Mouse (Mus musculus) forebrain, embryonic 16.5 days (tissue): Measurements from ENCODE around the gene Slc6a18. TPM values are rescaled to one million over a fixed set of nuclear protein-coding genes. Genes with fewer than 3 reads are reported as not detected.

Source experiments
- ATAC-seq: fragments of 200-750 bp; cut with Nextera tagmentation; 2 replicates; pipeline ENCODE4 v1.8.0; 2017; ENCODE audit warnings: mild to moderate bottlenecking, moderate library complexity
- H3K27ac ChIP-seq: fragments of 300-500 bp; sonication (generic); 2 replicates; pipeline ENCODE4 v1.5.1; 2014; ENCODE audit warnings: low read length, control low read depth
- H3K27me3 ChIP-seq: fragments of 300-500 bp; sonication (generic); replicated peaks from 2 replicates; pipeline ENCODE4 v1.6.1; 2014; ENCODE audit warnings: low read length; ENCODE audit not compliant: control insufficient read depth, insufficient read depth
- H3K36me3 ChIP-seq: fragments of 300-500 bp; sonication (generic); 2 replicates; pipeline ENCODE4 v1.6.1; 2014; ENCODE audit not compliant: control insufficient read depth, insufficient read depth
- H3K4me1 ChIP-seq: fragments of 300-500 bp; sonication (generic); replicated peaks from 2 replicates; pipeline ENCODE4 v1.6.1; 2014; ENCODE audit warnings: low read length; ENCODE audit not compliant: control insufficient read depth, insufficient read depth
- H3K4me2 ChIP-seq: fragments of 300-500 bp; sonication (generic); 2 replicates; pipeline ENCODE4 v1.6.1; 2014; ENCODE audit warnings: mild to moderate bottlenecking, low read length, control low read depth
- H3K4me3 ChIP-seq: fragments of 300-500 bp; sonication (generic); replicated peaks from 2 replicates; pipeline ENCODE4 v1.5.1; 2014; ENCODE audit warnings: mild to moderate bottlenecking, low read length, control low read depth
- H3K9ac ChIP-seq: fragments of 300-500 bp; sonication (generic); replicated peaks from 2 replicates; pipeline ENCODE4 v1.6.1; 2014; ENCODE audit warnings: low read depth, low read length, control low read depth
- H3K9me3 ChIP-seq: fragments of 300-500 bp; sonication (generic); 2 replicates; pipeline ENCODE4 v1.6.1; 2016; ENCODE audit warnings: low read length; ENCODE audit not compliant: control insufficient read depth
- WGBS: fragments of 180-500 bp; shearing (Covaris S2); extraction: QIAGEN DNeasy Blood & Tissue Kit; methylation state at CpG from one replicate; pipeline ENCODE4 v1.1.7; 2014; 5-methylcytosine and 5-hydroxymethylcytosine counted together
- polyA plus RNA-seq: library from polyadenylated mRNA; unstranded; fragments of >200 nt; fragmentation: Nextera tagmentation; extraction: Ambion mirVana; gene quantifications from 2 replicates; pipeline ENCODE4 v1.2.1, GENCODE M21; 2015

Slc6a18 gene
- polyA plus RNA-seq, 1 experiment from 2014 or later = not detected

- no peak for ATAC-seq
- no peak overlapping the region for H3K4me2 ChIP-seq
- 63% methylated on average over 11 of the region's 11 CpGs for WGBS
- no peaks in the 10 kb centered on the region for H3K27me3 ChIP-seq
- H3K4me1 ChIP-seq = peaks cover 28% of the 10 kb centered on the region
- no peak overlapping the region for H3K4me3 ChIP-seq
- H3K9me3 ChIP-seq = no peaks in the 10 kb centered on the region
- no peak overlapping the region for H3K27ac ChIP-seq
- no peaks in the 10 kb centered on the region for H3K36me3 ChIP-seq
- H3K9ac ChIP-seq = no peak overlapping the region
These were observed 49.2 kb downstream of the Slc6a18 start for GRCm38 (mm10) chr13:73628586-73629113.

DNA sequence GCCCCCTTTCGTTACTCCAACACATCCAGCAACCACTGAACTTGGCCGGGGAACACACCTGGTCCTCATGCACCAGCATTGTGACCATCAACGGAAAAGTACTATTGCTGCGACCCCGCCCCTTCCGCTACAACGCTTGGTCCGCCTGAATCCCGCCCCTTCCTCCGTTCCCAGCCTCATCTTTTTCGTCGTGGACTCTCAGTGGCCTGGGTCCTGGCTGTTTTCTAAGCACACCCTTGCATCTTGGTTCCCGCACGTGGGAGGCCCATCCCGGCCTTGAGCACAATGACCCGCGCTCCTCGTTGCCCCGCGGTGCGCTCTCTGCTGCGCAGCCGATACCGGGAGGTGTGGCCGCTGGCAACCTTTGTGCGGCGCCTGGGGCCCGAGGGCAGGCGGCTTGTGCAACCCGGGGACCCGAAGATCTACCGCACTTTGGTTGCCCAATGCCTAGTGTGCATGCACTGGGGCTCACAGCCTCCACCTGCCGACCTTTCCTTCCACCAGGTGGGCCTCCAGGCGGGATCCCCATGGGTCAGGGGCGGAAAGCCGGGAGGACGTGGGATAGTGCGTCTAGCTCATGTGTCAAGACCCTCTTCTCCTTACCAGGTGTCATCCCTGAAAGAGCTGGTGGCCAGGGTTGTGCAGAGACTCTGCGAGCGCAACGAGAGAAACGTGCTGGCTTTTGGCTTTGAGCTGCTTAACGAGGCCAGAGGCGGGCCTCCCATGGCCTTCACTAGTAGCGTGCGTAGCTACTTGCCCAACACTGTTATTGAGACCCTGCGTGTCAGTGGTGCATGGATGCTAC is 50.9 kb downstream of the Slc6a18 start, which contains the start of gene Tert:
Tert (plus strand) TSS at position 167 of the 805 bp plus-strand sequence.
- Histone ChIP-seq H3K9ac (peak within 1 kb of the TSS; percentile 79), H3K9me3 (no peaks in the 10 kb centered on the region), H3K4me3 (peak within 1 kb of the TSS; percentile 72), H3K27me3 (no peaks in the 10 kb centered on the region), H3K36me3 (no peaks in the 10 kb centered on the region), H3K27ac (no peak within 1 kb of the TSS), H3K4me2 (peak within 1 kb of the TSS; percentile 95), H3K4me1 (peaks cover 28% of the 10 kb centered on the region)
- 8% methylated on average over 47 of the region's 47 CpGs for WGBS
- ATAC-seq = peak; percentile 88

GRCm38 (mm10) chr13:73626410-73626744 is 51.4 kb downstream of the Slc6a18 start:
- Histone ChIP-seq H3K4me3 (peak overlapping the region; percentile 72), H3K27ac (no peak overlapping the region), H3K9me3 (no peaks in the 10 kb centered on the region), H3K36me3 (peaks cover 2% of the 10 kb centered on the region; the same call in 1 of the 2 replicates), H3K4me1 (peaks cover 28% of the 10 kb centered on the region), H3K27me3 (no peaks in the 10 kb centered on the region), H3K4me2 (peak overlapping the region; percentile 95), H3K9ac (peak overlapping the region; percentile 79)
- no peak for ATAC-seq
- WGBS = 48% methylated on average over 6 of the region's 6 CpGs

- Histone ChIP-seq H3K27me3 (no peaks in the 10 kb centered on the region), H3K4me1 (no peaks in the 10 kb centered on the region), H3K9ac (no peak overlapping the region), H3K4me3 (no peak overlapping the region), H3K4me2 (no peak overlapping the region), H3K36me3 (peaks cover 45% of the 10 kb centered on the region), H3K27ac (no peak overlapping the region), H3K9me3 (no peaks in the 10 kb centered on the region)
- 72% methylated on average over 6 of the region's 6 CpGs for WGBS
- ATAC-seq = no peak
These were observed 57.2 kb downstream of the Slc6a18 start for GRCm38 (mm10) chr13:73620637-73621036.

GRCm38 (mm10) chr13:73618406-73618805 is 59.4 kb downstream of the Slc6a18 start:
- H3K9me3 ChIP-seq = no peaks in the 10 kb centered on the region
- no peaks in the 10 kb centered on the region for H3K4me1 ChIP-seq
- no peaks in the 10 kb centered on the region for H3K27me3 ChIP-seq
- 93% methylated on average over 5 of the region's 5 CpGs for WGBS
- H3K4me3 ChIP-seq = no peak overlapping the region
- H3K36me3 ChIP-seq = peaks cover 59% of the 10 kb centered on the region
- H3K4me2 ChIP-seq = no peak overlapping the region
- H3K27ac ChIP-seq = no peak overlapping the region
- no peak for ATAC-seq
- H3K9ac ChIP-seq = no peak overlapping the region

Other genes with a start within 250 kb of the Slc6a18 start
- gene Lpcat1, start 210.8 kb downstream of the Slc6a18 start, polyA plus RNA-seq = 62.3 and 64.7 TPM in 2 replicates
- 0.14 and 1.1 TPM in 2 replicates for gene Slc6a3, start 141.3 kb downstream of the Slc6a18 start, polyA plus RNA-seq
- 125 and 130 TPM in 2 replicates for gene Clptm1l, start 74.0 kb downstream of the Slc6a18 start, polyA plus RNA-seq
- gene Tert, start 51.1 kb downstream of the Slc6a18 start, polyA plus RNA-seq = 5.5 and 7.6 TPM in 2 replicates
- 0.09 and 0.27 TPM in 2 replicates for gene Slc6a19, start 26.8 kb upstream of the Slc6a18 start, polyA plus RNA-seq
- 13.5 and 14.9 TPM in 2 replicates for gene Slc12a7, start 55.1 kb upstream of the Slc6a18 start, polyA plus RNA-seq
- 11.0 and 12.2 TPM in 2 replicates for gene Nkd2, start 169.6 kb upstream of the Slc6a18 start, polyA plus RNA-seq